Mouse (Mus musculus): ENCODE data around the gene Sik1. TPM values are rescaled to one million over a fixed set of nuclear protein-coding genes. Genes with fewer than 3 reads are reported as not detected.

Gene Sik1
- total and polyA plus RNA-seq, 3 experiments, result 17.1 to 56.9 (median 36.7) TPM

GRCm38 (mm10) chr17:31872826-31873165 is 17.2 kb upstream of the Sik1 start:
- in situ Hi-C loops (cut with MboI; ENCODE audit: low pct_ligation_motif_present, low pct_unique_long_range_greater_than_20kb, low sequenced_read_pairs), result loop anchor here (5.0 kb wide), 1 partner anchor 150 kb away; no protein-coding TSS in a partner anchor
- H3K4me1 ChIP-seq (ENCODE audit: control insufficient read depth in 1 of 2, insufficient read depth in 2 of 2), result peaks cover 59 to 72% of the 10 kb centered on the region in 2 experiments

GRCm38 (mm10) chr17:31871968-31872825 is 16.6 kb upstream of the Sik1 start:
- DNase-seq (ENCODE audit: extremely low read depth), result no peak
- Histone ChIP-seq H3K36me3 (replicated peaks in 1 of 2; ENCODE audit: control insufficient read depth in 1 of 2, insufficient read depth in 1 of 2, low read length in 1 of 2) (peaks cover 0 to 3% of the 10 kb centered on the region in 2 experiments), H3K9ac (ENCODE audit: insufficient read depth, low read depth) (peak overlapping the region; percentile 64), H3K4me3 (replicated peaks in 1 of 3; ENCODE audit: low read depth in 2 of 3, low read length in 2 of 3, poor library complexity in 1 of 3) (peak overlapping the region; percentile 50 to 70 (median 67)), H3K4me2 (ENCODE audit: insufficient read depth, low read depth, poor library complexity, severe bottlenecking) (peak overlapping the region; percentile 42), H3K27ac (ENCODE audit: insufficient read depth, low read depth) (peak overlapping the region; percentile 98), H3K27me3 (replicated peaks) (no peaks in the 10 kb centered on the region), H3K9me3 (replicated peaks; ENCODE audit: low read length) (no peaks in the 10 kb centered on the region), H3K79me2 (replicated peaks; ENCODE audit: control insufficient read depth, extremely low read depth, insufficient read depth, poor library complexity, severe bottlenecking) (no peaks in the 10 kb centered on the region), H3K4me1 (ENCODE audit: control insufficient read depth in 1 of 2, insufficient read depth in 2 of 2) (peaks cover 58 to 70% of the 10 kb centered on the region in 2 experiments)
- in situ Hi-C loops (cut with MboI; ENCODE audit: low pct_ligation_motif_present, low pct_unique_long_range_greater_than_20kb, low sequenced_read_pairs) (loop anchor here (5.0 kb wide), 1 partner anchor 150 kb away; no protein-coding TSS in a partner anchor), dilution Hi-C loops (cut with MboI; ENCODE audit: extremely low pct_ligation_motif_present, extremely low pct_unique_long_range_greater_than_20kb, low sequenced_read_pairs) (no loop called here)
- 0 out of 2 replicates have a peak, but pooled peaks have one; percentile 21 for TF ChIP-seq UBTF (IDR thresholded peaks at IDR 0.05; ENCODE audit: low read depth, low read length)
- TF ChIP-seq SIN3A (IDR thresholded peaks at IDR 0.05; ENCODE audit: low read length), result no peak
- peak; percentile 43; the same call in 1 of the 2 replicates for TF ChIP-seq CHD2 (IDR thresholded peaks at IDR 0.05; ENCODE audit: low read length)
- no peak for TF ChIP-seq JUND (conservative IDR thresholded peaks at IDR 0.05; ENCODE audit: low read depth, low read length)
- TF ChIP-seq MEF2A (IDR thresholded peaks at IDR 0.05; ENCODE audit: borderline replicate concordance, low read depth, low read length), result no peak
- no peak for TF ChIP-seq RCOR1 (conservative IDR thresholded peaks at IDR 0.05; ENCODE audit: low read depth, low read length)

More at GRCm38 (mm10) chr17:31872826-31873165, 17.2 kb upstream of the Sik1 start:
- Histone ChIP-seq H3K36me3 (replicated peaks in 1 of 2; ENCODE audit: control insufficient read depth in 1 of 2, insufficient read depth in 1 of 2, low read length in 1 of 2) (peaks cover 0 to 3% of the 10 kb centered on the region in 2 experiments), H3K4me2 (ENCODE audit: insufficient read depth, low read depth, poor library complexity, severe bottlenecking) (peak overlapping the region; percentile 42), H3K9me3 (replicated peaks; ENCODE audit: low read length) (no peaks in the 10 kb centered on the region), H3K27me3 (replicated peaks) (no peaks in the 10 kb centered on the region), H3K4me3 (replicated peaks in 1 of 3; ENCODE audit: low read depth in 2 of 3, low read length in 2 of 3, poor library complexity in 1 of 3) (peak overlapping the region in 2 of 3 experiments; percentile 21 to 67), H3K79me2 (replicated peaks; ENCODE audit: control insufficient read depth, extremely low read depth, insufficient read depth, poor library complexity, severe bottlenecking) (no peaks in the 10 kb centered on the region), H3K27ac (ENCODE audit: insufficient read depth, low read depth) (peak overlapping the region; percentile 98), H3K9ac (ENCODE audit: insufficient read depth, low read depth) (peak overlapping the region; percentile 64)
- no peak for DNase-seq (ENCODE audit: extremely low read depth)
- dilution Hi-C loops (cut with MboI; ENCODE audit: extremely low pct_ligation_motif_present, extremely low pct_unique_long_range_greater_than_20kb, low sequenced_read_pairs), result no loop called here
- TF ChIP-seq E2F4 (IDR thresholded peaks at IDR 0.05; ENCODE audit: insufficient replicate concordance, low read depth, low read length) (no peak), POLR2A (IDR thresholded peaks at IDR 0.05; ENCODE audit: low read depth, low read length) (no peak), NRF1 (IDR thresholded peaks at IDR 0.05; ENCODE audit: low read depth, low read length) (no peak), JUN (IDR thresholded peaks at IDR 0.05; ENCODE audit: insufficient read depth, low read depth, low read length) (no peak), BHLHE40 (IDR thresholded peaks at IDR 0.05; ENCODE audit: low read depth, low read length) (0 out of 2 replicates have a peak, but pooled peaks have one; percentile 6), MAX (IDR thresholded peaks at IDR 0.05; ENCODE audit: low read length) (no peak), TBP (conservative IDR thresholded peaks at IDR 0.05; ENCODE audit: low read depth, low read length) (0 out of 2 replicates have a peak, but pooled peaks have one; percentile 21), MYC (IDR thresholded peaks at IDR 0.05; ENCODE audit: low read depth, low read length) (no peak), ZKSCAN1 (IDR thresholded peaks at IDR 0.05; ENCODE audit: borderline replicate concordance, low read depth, low read length) (no peak), ZMIZ1 (IDR thresholded peaks at IDR 0.05; ENCODE audit: low read depth, low read length) (no peak), MAZ (IDR thresholded peaks at IDR 0.05; ENCODE audit: low read depth, low read length) (no peak), RCOR1 (conservative IDR thresholded peaks at IDR 0.05; ENCODE audit: low read depth, low read length) (no peak)

Measured in CH12.LX (cell line).